Mouse (Mus musculus) embryonic facial prominence, embryonic 13.5 days (tissue): ENCODE data around the gene Frmpd3. TPM values are rescaled to one million over a fixed set of nuclear protein-coding genes. Genes with fewer than 3 reads are reported as not detected.

ENCODE experiments used
- ATAC-seq: fragments of 200-750 bp; cut with Nextera tagmentation; 2 replicates; pipeline ENCODE4 v1.8.0; 2017; ENCODE audit warnings: low read depth; ENCODE audit not compliant: insufficient number of reproducible peaks, insufficient read depth, low FRiP score, low TSS enrichment
- H3K27ac ChIP-seq: fragments of 300-500 bp; sonication (generic); 2 replicates; pipeline ENCODE4 v1.5.1; 2015; ENCODE audit warnings: moderate library complexity, mild to moderate bottlenecking, inconsistent platforms
- H3K27me3 ChIP-seq: fragments of 300-500 bp; sonication (generic); 2 replicates; pipeline ENCODE4 v1.6.1; 2015; ENCODE audit warnings: mild to moderate bottlenecking, inconsistent platforms
- H3K36me3 ChIP-seq: fragments of 300-500 bp; sonication (generic); 2 replicates; pipeline ENCODE4 v1.6.1; 2015; ENCODE audit warnings: mild to moderate bottlenecking, inconsistent platforms
- H3K4me1 ChIP-seq: fragments of 300-500 bp; sonication (generic); 2 replicates; pipeline ENCODE4 v1.6.1; 2015; ENCODE audit warnings: inconsistent platforms
- H3K4me2 ChIP-seq: fragments of 300-500 bp; sonication (generic); 2 replicates; pipeline ENCODE4 v1.6.1; 2015; ENCODE audit warnings: moderate library complexity, mild to moderate bottlenecking, inconsistent platforms
- H3K4me3 ChIP-seq: fragments of 300-500 bp; sonication (generic); 2 replicates; pipeline ENCODE4 v1.5.1; 2015; ENCODE audit warnings: mild to moderate bottlenecking, inconsistent platforms
- H3K9ac ChIP-seq: fragments of 300-500 bp; sonication (generic); 2 replicates; pipeline ENCODE4 v1.6.1; 2015; ENCODE audit warnings: mild to moderate bottlenecking, inconsistent platforms
- H3K9me3 ChIP-seq: fragments of 300-500 bp; sonication (generic); 2 replicates; pipeline ENCODE4 v1.6.1; 2016; ENCODE audit warnings: inconsistent platforms
- WGBS: fragments of 180-500 bp; shearing (Covaris S2); methylation state at CpG from one replicate; pipeline ENCODE4 v1.1.7; 2015; ENCODE audit warnings: mixed read lengths; 5-methylcytosine and 5-hydroxymethylcytosine counted together
- microRNA counts: library from miRNA; unstranded; fragments of <30 nt; microRNA quantifications from one replicate; lab custom pipeline; 2016
- microRNA-seq: library from miRNA; unstranded; fragments of <30 nt; microRNA quantifications from one replicate; pipeline ENCODE4, GENCODE M21; 2016
- polyA plus RNA-seq: library from polyadenylated mRNA; unstranded; fragments of >200 nt; fragmentation: Nextera tagmentation; extraction: Ambion mirVana; gene quantifications from 2 replicates; pipeline ENCODE4 v1.2.1, GENCODE M21; 2015

Frmpd3 gene
- polyA plus RNA-seq, 1 experiment from 2014 or later = 0.41 TPM

GRCm38 (mm10) chrX:140456751-140457491, 114.9 kb downstream of the Frmpd3 start:
- Histone ChIP-seq H3K9me3 (no peaks in the 10 kb centered on the region), H3K4me2 (peak overlapping the region; percentile 60), H3K4me3 (peak overlapping the region; percentile 57), H3K27me3 (peaks cover 23% of the 10 kb centered on the region), H3K9ac (peak overlapping the region; percentile 70), H3K36me3 (no peaks in the 10 kb centered on the region), H3K4me1 (no peaks in the 10 kb centered on the region), H3K27ac (no peak overlapping the region; the same call in 1 of the 2 replicates)
- ATAC-seq = no peak
- WGBS = 21% methylated on average over 39 of the region's 39 CpGs

- H3K9me3 ChIP-seq = no peaks in the 10 kb centered on the region
- 28% methylated on average over 12 of the region's 12 CpGs for WGBS
- peaks cover 23% of the 10 kb centered on the region for H3K27me3 ChIP-seq
- H3K4me3 ChIP-seq = peak overlapping the region; percentile 57
- peak overlapping the region; percentile 60 for H3K4me2 ChIP-seq
- ATAC-seq = no peak
- no peaks in the 10 kb centered on the region for H3K4me1 ChIP-seq
- peak overlapping the region; percentile 70; the same call in 1 of the 2 replicates for H3K9ac ChIP-seq
- H3K27ac ChIP-seq = no peak overlapping the region
- H3K36me3 ChIP-seq = no peaks in the 10 kb centered on the region
Observed at GRCm38 (mm10) chrX:140457502-140457901, 115.4 kb downstream of the Frmpd3 start.

- Histone ChIP-seq H3K4me1 (no peaks in the 10 kb centered on the region), H3K9ac (no peak overlapping the region), H3K4me2 (no peak overlapping the region), H3K4me3 (no peak overlapping the region), H3K9me3 (no peaks in the 10 kb centered on the region), H3K27ac (no peak overlapping the region), H3K27me3 (peaks cover 15% of the 10 kb centered on the region; the same call in 1 of the 2 replicates), H3K36me3 (peaks cover 7% of the 10 kb centered on the region; the same call in 1 of the 2 replicates)
- 89% methylated on average over 6 of the region's 6 CpGs for WGBS
- ATAC-seq = no peak
Observed at GRCm38 (mm10) chrX:140478231-140478630, 136.2 kb downstream of the Frmpd3 start.

GRCm38 (mm10) chrX:140479171-140479570, 137.1 kb downstream of the Frmpd3 start:
- Histone ChIP-seq H3K36me3 (peaks cover 3% of the 10 kb centered on the region; the same call in 1 of the 2 replicates), H3K27ac (no peak overlapping the region), H3K4me3 (no peak overlapping the region), H3K27me3 (peaks cover 13% of the 10 kb centered on the region; the same call in 1 of the 2 replicates), H3K9ac (no peak overlapping the region), H3K9me3 (no peaks in the 10 kb centered on the region), H3K4me2 (no peak overlapping the region), H3K4me1 (no peaks in the 10 kb centered on the region)
- ATAC-seq = no peak
- WGBS = 63% methylated on average over 5 of the region's 5 CpGs

MicroRNA genes within 50 kb of the gene (microRNA counts, 519-probe panel; counts per million panel counts)
- microRNA mmu-miR-3475 (lab: Ali Mortazavi, UCI) = 2,327 counts per million, percentile 57 among the panel's probes with 10 or more counts

Small RNA genes lying within 50 kb of the gene (microRNA-seq; reads per million reads assigned to microRNA genes)
- gene Mir3475 = 12.6 reads per million, percentile 30 among the genes with 10 or more reads in this experiment

Other genes with a start within 250 kb of the Frmpd3 start
- gene Prps1, start 114.3 kb downstream of the Frmpd3 start, polyA plus RNA-seq = 54.6 and 59.7 TPM in 2 replicates